Mouse (Mus musculus): Measurements from ENCODE around the gene Nacad. TPM values are rescaled to one million over a fixed set of nuclear protein-coding genes. Genes with fewer than 3 reads are reported as not detected.

Gene Nacad
- 2.9 TPM for polyA plus RNA-seq (2014; fragmentation: Illumina TruSeq; extraction: RNeasy Lipid Tissue Mini Kit (QIAGEN cat#74804); ENCODE audit: insufficient read depth, low read depth, low replicate concordance)

DNA sequence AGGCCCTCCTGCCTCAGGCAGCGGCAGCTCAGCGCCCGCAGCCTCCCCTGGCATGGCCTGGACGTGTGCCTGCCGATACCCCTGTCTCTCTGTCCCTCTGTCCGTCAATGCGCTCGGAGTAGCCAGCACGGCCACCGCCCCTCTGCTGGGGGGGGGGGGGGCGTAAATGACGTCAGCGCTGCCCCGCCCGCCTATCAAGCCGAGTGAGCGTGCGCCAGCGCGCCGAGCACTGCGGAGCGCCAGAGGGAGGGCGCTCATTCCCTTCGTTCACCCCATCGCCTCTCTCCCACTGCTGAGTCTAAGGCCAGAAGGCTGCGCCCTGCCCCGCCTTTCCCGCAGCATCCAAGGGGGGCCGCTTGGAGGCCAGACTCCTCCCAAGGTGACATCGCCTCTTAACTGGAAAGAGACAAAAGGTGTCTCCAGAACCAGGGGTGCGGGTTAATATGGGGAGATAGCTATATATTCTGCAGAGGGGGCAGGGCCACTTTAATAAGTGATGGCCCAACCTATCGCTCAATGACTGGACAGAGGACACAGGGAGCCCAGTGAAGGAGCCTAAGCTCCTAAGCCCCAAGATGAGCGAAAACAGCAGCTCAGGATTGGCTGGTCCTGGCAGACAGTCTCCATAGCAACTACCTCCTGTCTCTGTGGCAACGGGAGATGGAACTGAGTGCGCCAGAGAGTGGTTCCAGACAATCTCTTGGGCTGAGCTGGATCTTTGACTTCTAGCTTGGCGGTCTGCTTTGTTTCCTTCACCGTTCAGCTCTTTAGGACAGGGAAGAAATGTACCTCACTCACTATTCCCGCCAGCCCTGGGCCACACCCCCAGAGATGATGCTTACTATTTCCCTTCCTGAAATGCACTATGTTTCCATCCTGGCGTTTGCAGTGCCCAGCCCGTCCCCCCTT is at the start of gene Nacad:
Gene Nacad (minus strand): TSS at position 563 of the 909 bp plus-strand sequence.

GRCm38 (mm10) chr11:6638537-6638936 is 32.7 kb upstream of the Nacad start, which contains the start of gene Wap:
Gene Wap (minus strand): TSS chr11:6638637.

DNA sequence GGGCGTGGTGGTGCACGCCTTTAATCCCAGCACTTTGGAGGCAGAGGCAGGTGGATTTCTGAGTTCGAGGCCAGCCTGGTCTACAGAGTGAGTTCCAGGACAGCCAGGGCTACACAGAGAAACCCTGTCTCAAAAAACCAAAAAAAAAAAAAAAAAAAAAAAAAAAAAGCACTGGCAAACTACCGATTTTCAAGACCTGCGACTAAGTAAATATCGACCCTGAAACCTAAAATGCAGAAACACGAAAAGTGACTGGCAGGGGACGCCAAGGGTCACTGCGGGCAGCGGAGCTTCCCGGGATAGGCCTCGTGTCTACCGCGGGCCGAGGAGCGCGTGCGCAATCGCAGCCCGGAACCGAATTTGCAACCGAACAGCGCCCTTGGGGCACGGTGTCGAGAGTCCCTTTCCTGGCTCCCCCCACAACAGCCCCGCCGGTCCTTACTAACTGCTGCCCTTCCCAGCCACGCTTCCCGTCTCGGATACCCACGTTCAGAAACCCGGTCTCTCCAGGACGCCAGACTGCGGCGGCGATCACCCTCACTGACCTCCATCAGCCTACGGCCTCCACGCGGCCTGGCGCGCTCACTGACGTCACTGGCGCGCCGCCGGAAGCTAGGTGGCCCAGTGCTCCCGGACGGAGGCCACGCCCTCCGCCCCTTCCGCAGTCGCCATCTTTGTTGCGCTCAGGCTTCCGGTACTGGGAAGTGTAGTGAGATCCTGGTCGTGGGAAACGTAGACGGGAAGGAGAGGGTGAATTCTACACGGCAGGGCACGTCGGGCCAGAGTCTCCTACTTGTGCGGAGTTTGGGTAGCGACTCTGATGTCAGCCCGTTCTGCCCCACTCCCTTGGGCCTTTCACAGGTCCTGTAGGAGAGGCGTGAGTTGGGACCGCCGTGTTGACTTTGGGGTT is 19.9 kb upstream of the Nacad start, which contains the start of gene Tbrg4:
Gene Tbrg4 (minus strand): TSS at position 590 of the 910 bp plus-strand sequence.

Other genes with a start within 250 kb of the Nacad start
- 15.7 TPM for gene Zmiz2, start 217.0 kb downstream of the Nacad start, polyA plus RNA-seq (2014; fragmentation: Illumina TruSeq; extraction: RNeasy Lipid Tissue Mini Kit (QIAGEN cat#74804); ENCODE audit: insufficient read depth, low read depth, low replicate concordance)
- 1,907 TPM for gene Ppia, start 190.6 kb downstream of the Nacad start, polyA plus RNA-seq (2014; fragmentation: Illumina TruSeq; extraction: RNeasy Lipid Tissue Mini Kit (QIAGEN cat#74804); ENCODE audit: insufficient read depth, low read depth, low replicate concordance)
- gene H2afv, start 161.6 kb downstream of the Nacad start, polyA plus RNA-seq (2014; fragmentation: Illumina TruSeq; extraction: RNeasy Lipid Tissue Mini Kit (QIAGEN cat#74804); ENCODE audit: insufficient read depth, low read depth, low replicate concordance) = 125 TPM
- gene Purb, start 130.1 kb downstream of the Nacad start, polyA plus RNA-seq (2014; fragmentation: Illumina TruSeq; extraction: RNeasy Lipid Tissue Mini Kit (QIAGEN cat#74804); ENCODE audit: insufficient read depth, low read depth, low replicate concordance) = 17.3 TPM
- 14.6 TPM for gene Myo1g, start 85.1 kb downstream of the Nacad start, polyA plus RNA-seq (2014; fragmentation: Illumina TruSeq; extraction: RNeasy Lipid Tissue Mini Kit (QIAGEN cat#74804); ENCODE audit: insufficient read depth, low read depth, low replicate concordance)
- gene Ccm2, start 59.2 kb downstream of the Nacad start, polyA plus RNA-seq (2014; fragmentation: Illumina TruSeq; extraction: RNeasy Lipid Tissue Mini Kit (QIAGEN cat#74804); ENCODE audit: insufficient read depth, low read depth, low replicate concordance) = 37.8 TPM
- 12.1 TPM for gene Tbrg4, start 20.0 kb upstream of the Nacad start, polyA plus RNA-seq (2014; fragmentation: Illumina TruSeq; extraction: RNeasy Lipid Tissue Mini Kit (QIAGEN cat#74804); ENCODE audit: insufficient read depth, low read depth, low replicate concordance)
- gene Wap, start 32.6 kb upstream of the Nacad start, polyA plus RNA-seq (2014; fragmentation: Illumina TruSeq; extraction: RNeasy Lipid Tissue Mini Kit (QIAGEN cat#74804); ENCODE audit: insufficient read depth, low read depth, low replicate concordance) = not detected
- gene Ramp3, start 52.5 kb upstream of the Nacad start, polyA plus RNA-seq (2014; fragmentation: Illumina TruSeq; extraction: RNeasy Lipid Tissue Mini Kit (QIAGEN cat#74804); ENCODE audit: insufficient read depth, low read depth, low replicate concordance) = 5.7 TPM
- gene Gm11983, start 231.6 kb upstream of the Nacad start, polyA plus RNA-seq (2014; fragmentation: Illumina TruSeq; extraction: RNeasy Lipid Tissue Mini Kit (QIAGEN cat#74804); ENCODE audit: insufficient read depth, low read depth, low replicate concordance) = not detected

All from lung, adult 10 weeks (tissue).